Mouse (Mus musculus): ENCODE results near the gene Ddias.

DNA sequence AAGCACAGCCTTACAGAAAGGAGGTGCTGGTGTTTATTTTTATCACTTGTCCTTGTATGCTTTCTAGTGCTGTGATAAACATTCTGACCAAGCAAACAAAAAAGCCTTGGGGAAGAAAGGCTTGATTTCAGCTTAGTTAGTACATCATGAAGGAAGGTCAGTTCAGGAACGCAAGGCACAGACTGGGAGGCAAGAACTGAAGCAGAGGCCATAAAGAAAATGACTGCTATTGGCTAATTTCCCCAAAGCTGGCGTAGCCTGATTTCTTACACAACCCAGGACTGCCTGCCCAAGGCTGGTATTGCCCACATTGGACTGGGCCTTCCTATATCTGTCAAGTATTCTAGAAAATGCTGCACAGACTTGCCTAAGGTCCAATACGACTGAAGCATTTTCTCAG is 25.8 kb downstream of the Ddias start:
- no peak for TF ChIP-seq POLR2A (IDR thresholded peaks at IDR 0.05; ENCODE audit: low read depth, low read length)
- no peak for TF ChIP-seq CTCF (IDR thresholded peaks at IDR 0.05; ENCODE audit: extremely low read depth, insufficient read length, insufficient replicate concordance, low read depth, low read length)

Measured in small intestine, adult 2 months (tissue).